Mouse (Mus musculus) kidney, adult 9 months (tissue): ENCODE results near the gene Vsig10.

Source experiments
- DNase-seq: peaks from one replicate; pipeline ENCODE4 v3.0.0; 2022

The Vsig10 gene

DNA sequence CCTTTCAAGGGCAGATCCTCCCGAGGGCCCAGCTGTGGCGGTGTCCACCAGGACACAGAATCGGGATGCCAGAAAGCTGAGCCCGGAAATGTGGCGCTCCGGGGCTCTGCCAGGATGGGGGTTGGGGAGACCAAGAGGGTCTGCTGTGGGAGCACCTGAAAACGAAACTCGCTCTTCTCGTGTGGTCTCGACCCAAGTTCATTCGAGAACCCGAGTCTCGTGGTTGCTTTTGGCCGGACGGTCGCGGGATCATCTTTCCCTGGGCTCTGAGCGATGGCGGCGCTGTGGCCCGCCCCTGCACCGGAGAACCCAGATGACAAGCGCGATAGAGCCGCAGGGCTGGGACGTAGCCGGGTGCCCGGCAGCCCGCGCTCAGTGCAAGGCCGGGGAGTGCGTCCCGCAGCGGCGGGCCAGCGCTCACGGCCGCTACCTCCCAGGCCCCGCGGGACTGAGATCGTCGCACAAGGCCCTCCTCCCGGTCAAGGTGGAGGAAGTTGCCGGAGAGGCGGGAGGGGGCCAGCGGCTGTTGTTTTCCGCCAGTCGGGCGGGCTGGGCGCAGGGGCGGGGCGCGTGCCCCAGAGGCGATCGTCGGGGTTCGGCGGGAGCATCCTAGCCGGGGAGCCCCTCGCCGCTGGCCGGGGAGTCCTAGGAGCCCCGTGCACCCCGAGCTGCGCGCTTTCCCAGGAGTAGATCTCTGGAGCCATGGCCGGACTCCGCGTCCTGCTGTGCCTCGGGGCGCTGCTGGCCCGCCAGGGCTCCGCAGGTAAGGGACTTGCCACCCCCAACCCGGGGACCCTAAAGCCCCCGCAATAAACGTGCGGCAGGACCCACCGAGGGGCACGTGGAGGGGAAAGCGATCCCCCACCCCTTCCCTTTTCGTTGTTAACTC, at the start of gene Vsig10:
Vsig10 (plus strand) TSS at position 343 of the 889 bp plus-strand sequence.
- peak; percentile 68 for DNase-seq

DNA sequence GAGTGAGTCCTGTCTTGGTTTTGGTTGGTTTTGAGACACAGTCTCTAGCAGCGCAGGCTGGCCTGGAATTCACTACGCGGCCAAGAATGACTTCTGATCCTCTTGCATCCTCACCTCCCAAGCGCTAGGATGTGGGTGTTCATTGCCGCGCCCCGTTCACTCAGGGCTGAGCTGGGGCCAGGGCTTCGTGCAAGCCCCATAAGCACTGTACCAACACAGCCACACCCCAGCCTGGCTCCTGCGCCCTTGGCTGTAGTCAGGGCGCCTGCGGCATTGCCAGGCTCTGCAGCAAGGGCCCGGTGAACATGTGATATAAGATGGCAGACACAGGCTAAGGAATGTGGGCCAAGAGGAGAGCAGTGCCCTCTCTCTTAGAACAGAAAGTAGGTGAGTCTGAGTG, 49.5 kb upstream of the Vsig10 start:
- no peak for DNase-seq

DNA sequence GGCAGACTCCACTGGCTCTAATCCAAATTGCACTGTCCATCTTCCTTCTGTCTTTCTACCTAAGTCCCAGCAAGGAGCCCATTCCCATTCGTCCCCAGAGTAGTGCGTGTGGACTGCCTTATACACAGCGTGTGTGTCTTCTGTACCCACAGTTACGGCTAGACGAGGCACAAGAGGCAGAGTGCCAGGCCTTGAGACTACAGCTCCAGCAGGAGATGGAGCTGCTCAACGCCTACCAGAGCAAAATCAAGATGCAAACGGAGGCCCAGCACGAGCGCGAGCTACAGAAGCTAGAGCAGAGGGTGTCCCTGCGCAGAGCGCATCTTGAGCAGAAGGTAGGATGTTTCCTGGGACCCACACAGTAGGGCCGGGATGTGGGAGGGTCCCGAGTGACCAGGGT, 46.9 kb upstream of the Vsig10 start:
- DNase-seq, result no peak

DNA sequence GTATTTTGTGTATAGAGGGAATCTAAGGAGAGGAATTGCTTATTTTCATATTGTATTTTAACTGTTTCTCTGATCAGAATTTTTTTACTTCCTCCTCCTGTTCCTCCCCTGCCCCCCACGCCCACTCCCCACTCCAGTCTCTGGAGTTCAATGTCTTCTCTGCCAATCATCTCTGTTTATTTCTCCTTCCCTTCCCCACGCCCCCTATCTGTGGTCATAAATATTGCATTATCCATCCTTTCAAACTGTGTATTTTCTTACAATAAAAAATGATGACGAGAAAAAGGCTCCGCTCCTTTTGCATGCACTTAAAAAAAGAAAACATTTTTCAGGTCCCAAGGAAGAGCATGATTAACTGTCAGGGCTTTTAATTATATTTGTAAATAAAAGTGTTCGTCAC, 44.1 kb upstream of the Vsig10 start:
- DNase-seq, result no peak

DNA sequence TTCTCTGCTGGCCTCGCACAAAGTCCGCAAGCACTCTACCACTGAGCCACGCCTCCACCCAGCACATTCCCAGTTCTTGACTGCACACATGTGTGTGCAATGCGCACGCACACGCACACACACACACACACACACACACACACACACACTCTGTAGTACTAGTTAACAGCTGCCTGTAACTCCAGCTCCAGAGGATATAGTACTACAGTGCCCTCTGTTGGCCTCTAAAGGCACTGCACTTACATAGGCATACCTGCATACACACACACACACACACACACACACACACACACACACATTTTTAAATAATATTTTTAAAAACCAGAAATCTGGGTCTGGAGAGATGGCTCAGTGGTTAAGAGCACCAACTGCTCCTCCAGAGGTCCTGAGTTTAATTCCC, 41.1 kb upstream of the Vsig10 start:
- DNase-seq, result no peak

DNA sequence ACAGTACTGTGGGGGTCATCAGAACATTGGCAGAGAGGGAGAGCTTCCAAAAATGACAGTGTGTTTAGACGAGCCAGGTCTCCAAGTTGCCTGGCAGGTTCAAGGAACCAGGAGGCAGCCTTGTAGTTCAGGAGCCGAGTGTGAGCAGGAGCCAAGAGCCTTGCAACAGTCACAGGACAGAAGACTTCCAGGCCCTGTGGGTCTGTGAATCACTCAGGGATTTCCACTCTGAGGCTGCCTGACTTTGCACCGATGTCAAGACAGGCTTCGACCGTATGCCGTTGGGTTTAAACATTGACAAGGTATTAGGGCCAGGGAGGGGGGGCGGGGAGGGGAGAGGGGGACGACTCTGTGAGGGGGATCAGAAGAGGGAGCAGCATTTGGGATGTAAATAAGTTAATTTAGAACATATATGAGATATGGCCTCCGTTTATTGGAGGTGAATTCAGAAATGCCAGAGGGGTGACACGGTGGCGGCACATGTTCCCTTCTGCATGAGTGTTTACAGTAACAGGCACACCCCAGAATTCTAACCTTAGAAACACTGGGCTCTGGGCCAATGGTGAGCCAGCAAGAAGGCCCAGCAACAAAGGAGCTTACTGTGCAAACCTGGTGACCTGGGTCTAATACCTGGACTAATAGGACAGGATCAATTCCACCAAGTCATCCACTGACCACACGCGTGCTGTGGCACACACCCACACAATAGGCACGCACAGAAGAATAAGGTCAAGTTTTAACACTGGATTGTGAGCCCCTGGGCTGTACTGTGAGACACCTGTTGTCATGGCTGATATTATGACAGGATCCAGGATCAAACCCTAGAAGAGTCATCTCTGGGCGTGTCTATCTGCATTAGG, 39.8 kb upstream of the Vsig10 start:
- DNase-seq, result peak; percentile 93

DNA sequence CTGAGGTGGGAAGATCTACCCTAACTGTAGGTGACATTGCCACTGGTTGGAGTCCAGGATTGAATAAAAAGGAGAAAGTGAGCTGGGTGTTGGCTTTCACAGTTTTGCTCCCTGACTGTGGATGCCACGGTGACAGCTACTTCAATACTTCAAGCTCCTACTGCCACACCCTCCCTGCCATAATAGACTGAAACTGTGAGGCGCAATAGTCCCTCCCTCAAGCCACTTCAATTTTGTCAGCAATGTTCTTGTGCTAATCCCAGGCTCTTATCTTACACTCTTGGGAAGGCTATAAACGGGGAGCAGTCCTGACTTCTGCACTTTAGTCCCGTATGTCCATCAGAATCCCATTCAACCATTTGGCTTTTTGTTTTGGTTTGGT, 39.2 kb upstream of the Vsig10 start:
- DNase-seq, result no peak

DNA sequence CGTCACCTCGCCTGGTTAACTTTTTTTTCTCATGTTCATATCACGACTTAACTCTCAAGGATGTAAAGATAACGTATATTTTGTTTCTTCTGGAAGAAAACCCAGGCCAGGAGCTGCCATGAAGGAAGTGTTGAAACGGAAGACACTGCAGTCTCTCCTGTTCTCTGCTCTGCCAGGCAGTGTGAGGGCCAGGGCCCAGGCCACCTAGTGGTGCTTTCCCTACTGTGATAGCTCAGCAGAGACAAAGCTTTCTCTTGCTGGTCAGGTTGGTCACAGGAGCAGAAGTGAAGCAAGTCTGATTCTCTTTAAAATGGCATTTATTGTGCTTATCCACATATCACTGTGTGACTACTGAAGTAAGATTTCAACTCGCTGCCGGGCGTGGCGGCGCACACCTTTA, 37.3 kb upstream of the Vsig10 start:
- DNase-seq, result peak; percentile 47

DNA sequence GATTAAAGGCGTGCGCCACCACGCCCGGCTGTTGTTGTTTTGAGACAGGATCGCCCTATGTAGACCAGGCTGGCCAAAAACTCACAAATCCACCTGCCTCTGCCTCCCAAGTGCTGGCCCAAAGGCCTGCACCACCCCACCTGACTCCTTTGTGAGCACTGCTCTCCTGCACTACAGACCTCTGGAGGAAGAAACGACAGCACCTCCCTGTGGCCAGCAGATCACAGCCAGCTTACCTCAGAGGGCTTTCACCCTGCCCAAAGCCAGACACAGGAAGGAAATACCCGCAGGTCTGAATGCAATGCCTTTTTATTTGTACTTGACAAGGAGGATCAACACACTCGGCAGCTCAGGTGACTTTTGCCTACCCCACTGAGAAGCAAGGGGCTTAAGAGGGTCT, 36.5 kb upstream of the Vsig10 start:
- no peak for DNase-seq

DNA sequence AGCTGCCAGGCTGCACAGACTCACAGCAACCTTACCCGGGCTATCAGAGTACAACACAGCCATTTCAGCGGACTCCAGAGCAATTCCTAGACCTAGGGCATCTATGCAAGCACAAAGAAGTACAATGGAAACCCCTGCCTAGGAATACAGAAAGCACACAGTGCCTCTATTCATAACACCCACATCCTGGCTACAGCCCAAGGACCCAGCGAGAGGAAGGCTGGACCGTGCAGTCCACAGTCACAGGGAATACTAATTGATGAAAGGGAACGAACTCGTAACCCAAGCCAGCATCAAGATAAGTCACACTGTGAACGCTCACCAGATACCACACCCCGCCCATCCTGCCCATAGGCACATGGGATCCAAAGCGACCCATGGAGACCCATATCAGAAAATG, 34.9 kb upstream of the Vsig10 start:
- DNase-seq, result no peak

DNA sequence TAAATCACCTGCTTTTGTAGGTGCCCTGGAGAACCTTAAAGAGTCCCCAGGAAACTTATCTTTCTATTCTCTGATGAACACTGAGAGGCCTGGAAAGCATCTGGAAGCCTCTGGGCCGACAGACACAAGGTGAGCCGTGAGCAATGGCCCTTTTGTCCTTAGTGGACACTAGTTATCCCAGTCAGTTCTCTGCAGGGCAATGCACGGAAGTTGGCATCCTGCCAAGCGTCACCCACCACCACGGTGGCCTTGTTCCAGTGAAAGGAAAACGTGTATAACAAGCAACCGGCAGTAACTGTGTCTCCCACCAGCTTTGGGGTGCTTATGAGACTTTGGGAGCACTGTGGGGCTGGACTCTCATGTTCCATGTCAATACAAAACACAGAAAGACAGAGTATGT, 34.2 kb upstream of the Vsig10 start:
- DNase-seq, result no peak

DNA sequence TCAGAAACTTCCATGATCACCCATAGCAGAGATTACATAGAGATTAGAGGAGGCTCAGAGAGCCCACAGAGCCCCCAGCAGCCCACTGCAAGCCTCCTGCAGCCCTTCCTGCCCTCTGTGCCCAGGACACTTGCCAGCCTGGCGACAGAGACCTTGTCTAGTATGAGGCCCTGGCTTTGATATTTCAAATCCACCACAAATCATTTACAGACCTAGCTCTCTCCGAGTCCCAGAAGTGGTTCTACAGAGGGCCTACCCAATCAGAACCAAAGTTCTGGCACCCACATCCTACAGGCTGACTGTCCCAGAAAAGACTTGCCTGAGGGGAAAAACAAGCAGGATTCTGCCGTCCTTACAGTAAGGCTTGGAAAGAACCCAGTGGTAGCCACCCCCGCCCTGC, 33.6 kb upstream of the Vsig10 start:
- DNase-seq, result peak; percentile 69

DNA sequence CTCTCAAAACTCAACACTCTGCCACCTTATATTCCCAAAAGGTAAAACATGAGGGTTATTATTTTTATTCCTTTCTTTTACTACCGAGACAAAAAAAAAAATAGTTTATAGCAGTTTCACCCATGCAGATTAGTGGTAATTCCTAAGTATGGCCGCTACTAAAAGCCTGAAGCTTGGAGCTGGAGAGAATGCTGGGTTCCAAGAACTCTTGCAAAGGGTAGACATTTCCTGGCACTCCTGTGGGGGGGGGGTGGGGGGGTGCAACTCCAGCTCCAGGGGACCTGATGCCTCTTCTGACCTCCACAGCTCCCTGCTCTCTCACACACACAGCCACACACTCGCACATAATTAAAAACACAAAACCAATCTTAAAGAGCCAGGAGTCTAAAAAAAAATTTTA, 32.6 kb upstream of the Vsig10 start:
- no peak for DNase-seq

DNA sequence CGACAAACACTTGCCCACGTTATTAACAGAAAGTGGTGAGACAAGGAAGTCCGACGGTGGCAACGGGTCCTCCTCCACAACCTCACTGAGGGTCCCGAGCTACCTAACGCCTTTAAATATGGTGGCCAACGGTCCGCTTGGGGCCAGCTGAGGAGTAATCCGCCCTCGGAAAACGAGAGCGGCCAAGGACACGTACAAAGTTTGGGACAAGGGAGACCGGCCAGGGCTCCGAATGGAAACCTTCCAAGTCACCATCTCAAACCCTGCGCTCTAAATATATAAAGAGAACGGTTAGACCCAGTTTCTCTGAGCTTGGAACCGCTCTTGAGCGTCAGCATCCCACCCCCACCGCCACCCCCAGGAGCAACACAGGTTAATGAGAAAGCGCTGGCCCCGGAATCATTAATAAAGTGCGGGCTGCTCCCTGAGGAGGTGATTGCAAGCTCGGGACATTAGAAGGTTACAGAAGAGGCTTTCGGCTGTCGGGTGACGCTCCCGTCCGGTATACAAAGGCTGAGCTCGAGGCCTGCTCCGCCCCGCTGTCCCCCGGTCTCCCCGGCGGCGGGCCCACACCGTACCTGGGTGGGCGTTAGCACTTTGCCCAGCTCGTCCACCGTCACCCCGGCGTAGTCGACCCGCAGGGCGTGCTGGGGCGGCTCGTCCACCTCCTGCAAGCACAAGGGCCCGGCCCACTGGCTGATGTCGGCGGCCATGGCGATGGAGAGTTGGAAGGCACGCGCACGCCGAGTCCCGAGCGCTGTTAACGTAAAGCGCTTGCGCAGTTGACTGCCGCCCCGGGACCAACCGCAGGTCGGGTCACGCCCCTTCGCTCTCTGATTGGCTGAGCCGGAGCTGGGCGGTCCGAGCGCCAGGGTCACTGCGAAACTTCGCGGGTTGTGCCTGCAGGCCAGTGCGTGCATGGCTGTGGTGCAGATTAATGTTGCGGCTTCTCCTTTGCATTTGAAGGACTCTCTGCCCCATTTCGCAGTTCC, 31.8 kb upstream of the Vsig10 start, which contains the start of gene Pebp1:
Pebp1 (minus strand) TSS at position 795 of the 992 bp plus-strand sequence.
- peak; percentile 97 for DNase-seq

DNA sequence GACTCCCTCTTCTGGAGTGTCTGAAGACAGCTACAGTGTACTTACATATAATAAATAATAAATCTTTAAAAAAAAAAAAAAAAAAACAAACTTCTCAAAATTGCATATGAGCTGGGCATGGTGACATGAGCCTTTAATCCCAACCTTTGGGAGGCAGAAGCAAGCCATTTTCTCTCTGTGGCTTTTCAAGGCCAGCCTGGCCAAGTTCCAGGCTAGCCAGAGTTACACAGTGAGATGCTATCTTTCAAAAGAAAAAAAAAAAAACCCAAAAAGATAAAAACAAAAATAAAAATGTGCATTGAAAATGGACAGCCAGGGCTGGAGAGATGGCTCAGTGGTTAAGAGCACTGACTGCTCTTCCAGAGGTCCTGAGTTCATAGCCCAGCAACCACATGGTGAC, 29.2 kb upstream of the Vsig10 start:
- DNase-seq, result no peak

DNA sequence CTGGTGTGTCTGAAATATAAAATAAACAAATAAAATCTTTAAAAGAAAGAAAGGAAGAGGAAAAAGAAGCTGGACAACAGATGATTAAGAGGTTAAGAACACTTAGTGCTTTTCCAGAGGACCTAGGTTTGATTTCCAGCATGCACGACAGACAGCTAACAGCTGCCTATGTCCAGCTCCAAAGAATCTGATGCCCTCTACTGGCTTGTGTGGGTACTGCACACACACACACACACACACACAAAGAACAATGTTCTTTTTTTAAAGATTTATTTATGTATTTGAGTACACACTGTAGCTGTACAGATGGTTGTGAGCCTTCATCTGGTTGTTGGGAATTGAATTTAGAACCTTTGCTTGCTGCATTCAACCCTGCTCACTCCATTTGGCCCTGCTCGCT, 28.8 kb upstream of the Vsig10 start:
- no peak for DNase-seq

DNA sequence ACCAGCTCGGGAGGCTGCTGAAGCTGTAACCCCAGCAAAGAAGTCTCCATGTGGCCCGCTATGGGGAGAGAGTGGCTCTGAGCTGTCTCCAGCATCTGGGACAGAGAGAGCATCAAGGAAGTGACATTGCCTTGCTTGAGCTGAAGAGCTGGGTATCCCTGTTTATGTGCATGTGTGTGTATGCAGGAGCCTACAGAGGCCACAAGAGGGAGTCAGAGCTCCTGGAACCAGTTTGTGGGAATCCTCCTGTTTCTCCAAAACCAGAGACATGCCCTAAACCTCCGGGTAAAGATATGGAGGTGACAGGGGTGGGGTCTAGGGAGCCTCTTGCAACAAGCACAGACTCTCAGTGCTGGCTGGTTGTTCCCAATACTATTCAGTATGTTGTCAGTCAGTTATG, 27.6 kb upstream of the Vsig10 start:
- no peak for DNase-seq

DNA sequence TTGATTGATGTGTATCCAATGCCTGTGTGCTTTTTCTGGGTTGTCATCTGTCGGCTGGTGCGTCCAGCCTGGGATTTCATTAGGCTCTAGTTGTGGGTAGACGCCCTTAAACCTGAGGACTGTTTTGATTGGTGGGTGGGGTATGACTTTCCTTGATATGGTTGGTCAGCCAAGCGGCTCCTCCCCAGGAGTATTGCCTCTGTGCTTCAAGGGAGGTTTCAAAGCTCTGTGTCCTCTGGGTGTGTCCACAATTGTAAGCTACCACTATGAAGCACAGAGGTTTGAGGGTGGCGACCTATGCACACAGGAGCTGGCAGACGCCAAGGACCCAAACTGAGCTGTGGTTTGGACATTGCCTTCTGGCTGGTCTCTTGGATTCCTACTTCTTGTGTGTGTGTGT, 26.3 kb upstream of the Vsig10 start:
- peak; percentile 78 for DNase-seq

DNA sequence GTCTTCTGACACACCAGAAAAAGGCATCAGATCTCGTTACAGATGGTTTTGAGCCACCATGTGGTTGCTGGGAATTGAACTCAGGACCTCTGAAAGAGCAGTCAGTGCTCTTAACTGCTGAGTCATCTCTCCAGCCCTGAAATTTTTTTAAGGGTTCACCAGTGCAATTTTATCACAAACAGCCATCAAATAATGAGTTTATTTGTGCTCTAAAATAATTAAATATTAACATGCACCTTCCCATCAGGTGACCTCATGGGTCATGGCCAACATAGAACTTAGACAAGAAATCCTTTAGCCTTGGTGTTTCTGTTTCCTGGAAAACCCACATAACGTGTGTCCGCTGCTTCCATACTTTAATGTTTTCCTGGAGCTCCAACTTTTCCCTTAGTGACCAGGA, 25.1 kb upstream of the Vsig10 start:
- DNase-seq, result peak; percentile 67

DNA sequence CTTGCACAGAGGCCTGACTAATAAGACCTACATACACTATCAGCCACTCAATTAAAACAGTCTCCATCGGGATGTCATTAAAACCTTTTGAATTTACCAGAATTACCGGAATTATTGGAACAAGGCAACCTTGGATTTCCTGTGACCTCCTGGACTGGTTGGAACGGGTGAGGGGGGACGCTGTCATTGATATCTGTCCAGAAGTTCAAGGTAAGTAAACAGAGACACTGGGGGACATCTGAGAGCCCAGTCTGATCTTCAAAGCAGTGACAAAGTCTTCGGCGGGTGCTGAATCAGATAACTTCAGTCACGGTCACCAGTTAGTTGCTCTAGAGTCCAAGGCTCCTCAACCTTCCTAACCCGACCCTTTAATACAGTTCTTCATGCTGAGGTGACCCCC, 23.9 kb upstream of the Vsig10 start:
- no peak for DNase-seq

DNA sequence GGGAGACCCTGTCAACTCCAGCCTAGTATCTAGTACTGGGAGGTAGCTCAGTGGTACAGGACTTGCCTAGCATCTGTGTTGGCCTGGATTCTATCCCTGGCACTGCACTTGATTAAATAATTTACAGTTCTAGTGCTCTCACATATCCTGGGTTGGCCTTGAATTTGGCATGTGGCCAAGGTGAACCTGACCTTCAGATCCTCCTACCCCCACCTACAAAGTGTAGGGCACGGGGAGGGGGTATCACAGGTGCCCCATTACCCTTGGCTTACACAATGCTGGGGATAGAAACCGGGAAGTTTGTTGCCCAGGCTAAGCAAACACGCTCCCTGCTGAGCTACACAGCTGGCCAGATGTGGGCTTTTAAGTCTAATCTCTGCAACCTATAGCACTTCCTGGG, 16.0 kb upstream of the Vsig10 start:
- peak; percentile 54 for DNase-seq

DNA sequence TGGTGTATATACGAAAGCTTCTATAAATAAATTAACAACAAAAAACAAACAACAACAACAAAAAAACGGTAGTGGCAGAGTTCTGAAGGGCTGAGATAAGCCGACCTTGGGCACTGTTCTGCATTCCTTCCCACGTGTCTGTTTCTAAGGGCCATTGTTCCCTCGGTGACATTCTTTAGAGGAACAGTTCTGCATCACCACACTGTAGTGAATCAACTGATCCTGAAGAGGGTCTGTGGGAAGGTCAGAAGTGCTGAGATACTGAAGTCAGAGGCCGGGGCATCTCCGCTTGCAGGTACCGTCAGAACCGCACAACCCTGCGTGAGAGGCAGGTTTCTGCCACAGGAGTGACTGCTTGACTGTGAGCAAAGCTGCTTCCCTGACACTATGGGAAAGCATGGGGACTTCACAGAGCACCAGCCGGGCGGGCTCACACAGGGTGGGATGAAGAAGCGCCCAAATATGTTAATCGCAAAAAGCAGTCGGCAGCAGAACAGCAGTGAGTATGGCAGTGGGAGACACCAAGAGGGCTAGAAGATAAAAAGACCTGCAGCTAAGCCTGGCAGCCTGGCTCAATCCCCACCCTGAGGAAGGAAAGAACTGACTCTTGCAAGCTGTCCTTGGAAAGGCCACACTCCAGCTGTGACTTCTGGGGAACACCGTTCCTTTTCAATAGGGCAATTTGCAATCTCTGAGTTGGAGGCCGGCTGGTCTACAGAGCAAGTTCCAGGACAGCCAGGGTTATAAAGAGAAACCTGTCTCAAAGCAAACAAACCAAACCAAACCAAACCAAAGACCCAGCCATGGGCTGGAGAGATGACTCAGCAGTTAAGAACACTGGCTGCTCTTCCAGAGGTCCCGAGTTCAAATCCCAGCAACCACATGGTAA, 14.9 kb upstream of the Vsig10 start:
- DNase-seq, result no peak
